Mouse (Mus musculus) ES-Bruce4 (cell line): ENCODE results near the gene Lrrc57. TPM values are rescaled to one million over a fixed set of nuclear protein-coding genes. Genes with fewer than 3 reads are reported as not detected.

Experiments
- H3K27ac ChIP-seq: 2 replicates; pipeline ENCODE4 v1.5.1; 2012; ENCODE audit warnings: low read length, inconsistent platforms; ENCODE audit not compliant: insufficient read depth
- H3K27me3 ChIP-seq: 2 replicates; pipeline ENCODE4 v1.6.1; 2012; ENCODE audit warnings: mild to moderate bottlenecking, low read length, inconsistent platforms; ENCODE audit not compliant: control insufficient read depth, poor library complexity, insufficient read depth, severe bottlenecking
- H3K36me3 ChIP-seq: 2 replicates; pipeline ENCODE4 v1.6.1; 2012; ENCODE audit warnings: inconsistent platforms, mild to moderate bottlenecking, low read length, moderate library complexity; ENCODE audit not compliant: control insufficient read depth, poor library complexity, insufficient read depth, severe bottlenecking
- H3K4me1 ChIP-seq: one replicate; pipeline ENCODE4 v1.8.1; 2011; ENCODE audit warnings: low read length; ENCODE audit not compliant: control insufficient read depth, insufficient read depth
- H3K4me3 ChIP-seq: 2 replicates; pipeline ENCODE4 v1.5.1; 2011; ENCODE audit warnings: low read depth, mild to moderate bottlenecking, low read length
- H3K9ac ChIP-seq: 2 replicates; pipeline ENCODE4 v1.6.1; 2012; ENCODE audit warnings: low read depth, mild to moderate bottlenecking, inconsistent platforms; ENCODE audit not compliant: poor library complexity, severe bottlenecking
- H3K9me3 ChIP-seq: replicated peaks from 2 replicates; pipeline ENCODE4 v1.6.1; 2012; ENCODE audit warnings: mild to moderate bottlenecking, low read length, inconsistent platforms; ENCODE audit not compliant: control insufficient read depth, poor library complexity, insufficient read depth, severe bottlenecking
- CTCF ChIP-seq: IDR thresholded peaks from one replicate; pipeline ENCODE4 v1.8.1; 2011; ENCODE audit warnings: low read depth, low read length
- EP300 ChIP-seq: IDR thresholded peaks from 2 replicates; pipeline ENCODE4 v1.6.1; 2011; ENCODE audit warnings: low read depth, low read length; ENCODE audit not compliant: insufficient read depth
- POLR2A ChIP-seq: IDR thresholded peaks from one replicate; pipeline ENCODE4 v1.8.1; 2011; ENCODE audit warnings: low read length; ENCODE audit not compliant: insufficient read depth
- polyA plus RNA-seq: library from polyadenylated mRNA; stranded (reverse); fragments of >200 nt; gene quantifications from 2 replicates; pipeline ENCODE4 v1.2.4, GENCODE M21; 2011; ENCODE audit warnings: low read depth; ENCODE audit not compliant: missing spikeins, insufficient read depth, insufficient read length

Lrrc57 gene
- polyA plus RNA-seq, 1 experiment, result 18.7 TPM

GRCm38 (mm10) chr2:120652256-120652924 is 43.1 kb upstream of the Lrrc57 start:
- Histone ChIP-seq H3K27me3 (no peaks in the 10 kb centered on the region), H3K4me3 (no peak overlapping the region), H3K9me3 (no peaks in the 10 kb centered on the region), H3K36me3 (no peaks in the 10 kb centered on the region), H3K27ac (no peak overlapping the region), H3K9ac (no peak overlapping the region), H3K4me1 (no peaks in the 10 kb centered on the region)
- no peak for TF ChIP-seq CTCF
- TF ChIP-seq POLR2A, result no peak
- no peak for TF ChIP-seq EP300

- no peaks in the 10 kb centered on the region for H3K36me3 ChIP-seq
- H3K4me3 ChIP-seq, result no peak overlapping the region
- no peaks in the 10 kb centered on the region for H3K4me1 ChIP-seq
- H3K27me3 ChIP-seq, result no peaks in the 10 kb centered on the region
- no peak overlapping the region for H3K9ac ChIP-seq
- TF ChIP-seq CTCF, result no peak
- no peak for TF ChIP-seq EP300
- TF ChIP-seq POLR2A, result no peak
- no peak overlapping the region for H3K27ac ChIP-seq
- no peaks in the 10 kb centered on the region for H3K9me3 ChIP-seq
Measured at GRCm38 (mm10) chr2:120646777-120647176, 37.5 kb upstream of the Lrrc57 start.

- Histone ChIP-seq H3K9me3 (peaks cover 20% of the 10 kb centered on the region), H3K27ac (no peak overlapping the region)
- TF ChIP-seq POLR2A (no peak), EP300 (no peak), CTCF (no peak)
Measured at GRCm38 (mm10) chr2:120643836-120644235, 34.5 kb upstream of the Lrrc57 start.

GRCm38 (mm10) chr2:120640835-120641234 is 31.5 kb upstream of the Lrrc57 start:
- Histone ChIP-seq H3K4me3 (no peak overlapping the region), H3K36me3 (no peaks in the 10 kb centered on the region; the same call in 1 of the 2 replicates), H3K27ac (no peak overlapping the region), H3K9me3 (peaks cover 22% of the 10 kb centered on the region), H3K4me1 (no peaks in the 10 kb centered on the region), H3K27me3 (no peaks in the 10 kb centered on the region), H3K9ac (no peak overlapping the region)
- TF ChIP-seq CTCF (no peak), POLR2A (no peak), EP300 (no peak)

More at GRCm38 (mm10) chr2:120643836-120644235, 34.5 kb upstream of the Lrrc57 start:
- no peaks in the 10 kb centered on the region for H3K4me1 ChIP-seq
- H3K9ac ChIP-seq, result no peak overlapping the region
- no peaks in the 10 kb centered on the region for H3K27me3 ChIP-seq
- no peaks in the 10 kb centered on the region; the same call in 1 of the 2 replicates for H3K36me3 ChIP-seq
- no peak overlapping the region for H3K4me3 ChIP-seq

GRCm38 (mm10) chr2:120631957-120632356 is 22.6 kb upstream of the Lrrc57 start:
- H3K27ac ChIP-seq, result no peak overlapping the region

GRCm38 (mm10) chr2:120631521-120631920 is 22.2 kb upstream of the Lrrc57 start:
- Histone ChIP-seq H3K36me3 (no peaks in the 10 kb centered on the region; the same call in 1 of the 2 replicates), H3K27ac (no peak overlapping the region), H3K9me3 (peaks cover 20% of the 10 kb centered on the region), H3K9ac (no peak overlapping the region), H3K27me3 (no peaks in the 10 kb centered on the region), H3K4me1 (peaks cover 2% of the 10 kb centered on the region), H3K4me3 (no peak overlapping the region)
- TF ChIP-seq POLR2A, result no peak
- no peak for TF ChIP-seq EP300

More at GRCm38 (mm10) chr2:120631957-120632356, 22.6 kb upstream of the Lrrc57 start:
- Histone ChIP-seq H3K9ac (no peak overlapping the region), H3K27me3 (no peaks in the 10 kb centered on the region), H3K9me3 (peaks cover 20% of the 10 kb centered on the region), H3K4me3 (no peak overlapping the region), H3K36me3 (no peaks in the 10 kb centered on the region; the same call in 1 of the 2 replicates), H3K4me1 (peaks cover 2% of the 10 kb centered on the region)
- TF ChIP-seq POLR2A (no peak), CTCF (no peak), EP300 (no peak)
